Mouse (Mus musculus) granulocyte monocyte progenitor cell, adult 5-6 weeks (primary cell): Measurements from ENCODE around the gene Top2a. TPM values are rescaled to one million over a fixed set of nuclear protein-coding genes. Genes with fewer than 3 reads are reported as not detected.
A peak's percentile ranks its signal among the peaks of the same experiment; 100 is the strongest.

ENCODE experiments used
- ATAC-seq: replicated peaks from 2 replicates; pipeline ENCODE4 v1.8.0; 2016; ENCODE audit warnings: mild to moderate bottlenecking, moderate TSS enrichment, inconsistent platforms; ENCODE audit not compliant: poor library complexity, severe bottlenecking
- total RNA-seq, 2 experiments: library from RNA; stranded (forward) in 1 of 2; stranded (reverse) in 1 of 2; fragments of 200-712, 200-1000 nt in 1 of 2; fragments of >200 nt in 1 of 2; fragmentation: Nextera tagmentation in 1 of 2; gene quantifications; 2 replicates each; pipeline ENCODE4 v1.2.3; 2014 to 2017

The Top2a gene
- total RNA-seq, 2 experiments from 2014 or later, result 216 to 674 TPM

- ATAC-seq, result peak; percentile 74
Measured at GRCm38 (mm10) chr11:98952736-98953135, 71.3 kb downstream of the Top2a start.

GRCm38 (mm10) chr11:98952111-98952510, 71.9 kb downstream of the Top2a start:
- ATAC-seq, result no peak

GRCm38 (mm10) chr11:98951026-98951906, 72.7 kb downstream of the Top2a start:
- no peak for ATAC-seq

GRCm38 (mm10) chr11:98950484-98950883, 73.5 kb downstream of the Top2a start:
- no peak for ATAC-seq

- no peak for ATAC-seq
Measured at GRCm38 (mm10) chr11:98949958-98950460, 74.0 kb downstream of the Top2a start.

GRCm38 (mm10) chr11:98949242-98949957, 74.6 kb downstream of the Top2a start:
- peak; percentile 37 for ATAC-seq

- peak; percentile 19 for ATAC-seq
Measured at GRCm38 (mm10) chr11:98947969-98948569, 75.9 kb downstream of the Top2a start.

GRCm38 (mm10) chr11:98945605-98945977, 78.4 kb downstream of the Top2a start:
- no peak for ATAC-seq

GRCm38 (mm10) chr11:98944897-98945604, 78.9 kb downstream of the Top2a start:
- ATAC-seq, result no peak

GRCm38 (mm10) chr11:98943741-98944461, 80.1 kb downstream of the Top2a start:
- ATAC-seq, result no peak

Other genes with a start within 250 kb of the Top2a start
- gene Nr1d1, start 248.9 kb downstream of the Top2a start, total RNA-seq (2014; fragmentation: Nextera tagmentation), result 2.3 and 2.8 TPM in 2 replicates
- 1.2 TPM in 1 of 2 replicates, not detected in the other for gene Nr1d1, start 248.9 kb downstream of the Top2a start, total RNA-seq (2017)
- gene Msl1, start 228.7 kb downstream of the Top2a start, total RNA-seq (2014; fragmentation: Nextera tagmentation), result 72.7 and 75.0 TPM in 2 replicates
- 59.8 and 70.1 TPM in 2 replicates for gene Msl1, start 228.7 kb downstream of the Top2a start, total RNA-seq (2017)
- gene Casc3, start 219.3 kb downstream of the Top2a start, total RNA-seq (2014; fragmentation: Nextera tagmentation), result 46.1 and 46.7 TPM in 2 replicates
- 13.6 and 31.8 TPM in 2 replicates for gene Casc3, start 219.3 kb downstream of the Top2a start, total RNA-seq (2017)
- 2.0 TPM in 1 of 2 replicates, not detected in the other for gene Rapgefl1, start 187.4 kb downstream of the Top2a start, total RNA-seq (2014; fragmentation: Nextera tagmentation)
- 0.30 TPM in 1 of 2 replicates, not detected in the other for gene Rapgefl1, start 187.4 kb downstream of the Top2a start, total RNA-seq (2017)
- 8.6 and 11.4 TPM in 2 replicates for gene Wipf2, start 160.6 kb downstream of the Top2a start, total RNA-seq (2014; fragmentation: Nextera tagmentation)
- 2.7 and 2.8 TPM in 2 replicates for gene Wipf2, start 160.6 kb downstream of the Top2a start, total RNA-seq (2017)
- gene Cdc6, start 116.4 kb downstream of the Top2a start, total RNA-seq (2014; fragmentation: Nextera tagmentation), result 47.8 and 58.8 TPM in 2 replicates
- 30.3 and 43.5 TPM in 2 replicates for gene Cdc6, start 116.4 kb downstream of the Top2a start, total RNA-seq (2017)
- gene Rara, start 96.4 kb downstream of the Top2a start, total RNA-seq (2014; fragmentation: Nextera tagmentation), result 3.8 and 8.8 TPM in 2 replicates
- 1.9 and 3.1 TPM in 2 replicates for gene Rara, start 96.4 kb downstream of the Top2a start, total RNA-seq (2017)
- gene Gjd3, start 41.2 kb downstream of the Top2a start, total RNA-seq (2014; fragmentation: Nextera tagmentation), result not detected in 2 replicates
- gene Gjd3, start 41.2 kb downstream of the Top2a start, total RNA-seq (2017), result 1.8 TPM in 1 of 2 replicates, not detected in the other
- 236 and 288 TPM in 2 replicates for gene Igfbp4, start 17.1 kb upstream of the Top2a start, total RNA-seq (2014; fragmentation: Nextera tagmentation)
- gene Igfbp4, start 17.1 kb upstream of the Top2a start, total RNA-seq (2017), result 279 and 410 TPM in 2 replicates
- gene Tns4, start 65.1 kb upstream of the Top2a start, total RNA-seq (2014; fragmentation: Nextera tagmentation), result 2.8 and 3.0 TPM in 2 replicates
- 0.62 and 3.1 TPM in 2 replicates for gene Tns4, start 65.1 kb upstream of the Top2a start, total RNA-seq (2017)
- gene Ccr7, start 130.9 kb upstream of the Top2a start, total RNA-seq (2014; fragmentation: Nextera tagmentation), result not detected in 2 replicates
- 0.34 TPM in 1 of 2 replicates, not detected in the other for gene Ccr7, start 130.9 kb upstream of the Top2a start, total RNA-seq (2017)
- 91.7 and 118 TPM in 2 replicates for gene Smarce1, start 206.8 kb upstream of the Top2a start, total RNA-seq (2014; fragmentation: Nextera tagmentation)
- gene Smarce1, start 206.8 kb upstream of the Top2a start, total RNA-seq (2017), result 256 and 293 TPM in 2 replicates
- not detected in 2 replicates for gene Krt222, start 219.9 kb upstream of the Top2a start, total RNA-seq (2014; fragmentation: Nextera tagmentation)
- gene Krt222, start 219.9 kb upstream of the Top2a start, total RNA-seq (2017), result not detected in 2 replicates